Mouse (Mus musculus): ENCODE data around the gene Iqce. TPM values are rescaled to one million over a fixed set of nuclear protein-coding genes. Genes with fewer than 3 reads are reported as not detected.

The Iqce gene
- polyA plus RNA-seq, 1 experiment: 11.0 TPM

GRCm38 (mm10) chr5:140617714-140618113, 84.5 kb downstream of the Iqce start:
- Histone ChIP-seq H3K4me1 (ENCODE audit: control insufficient read depth, insufficient read depth, low read length) (peaks cover 6% of the 10 kb centered on the region; the same call in 1 of the 2 replicates), H3K27ac (ENCODE audit: control insufficient read depth, insufficient read depth, low read depth, low read length, poor library complexity) (peak overlapping the region; percentile 94), H3K4me3 (replicated peaks; ENCODE audit: control insufficient read depth, low read depth, low read length) (no peak overlapping the region)
- TF ChIP-seq POLR2A (IDR thresholded peaks at IDR 0.05; ENCODE audit: borderline replicate concordance, control insufficient read depth, low read depth, low read length) (no peak), CTCF (IDR thresholded peaks at IDR 0.05; ENCODE audit: control insufficient read depth, insufficient read depth, low read length) (no peak)
- 4% methylated on average over 5 of the region's 5 CpGs for whole genome bisulfite sequencing

- Histone ChIP-seq H3K27ac (ENCODE audit: control insufficient read depth, insufficient read depth, low read depth, low read length, poor library complexity) (peak overlapping the region; percentile 94), H3K4me3 (replicated peaks; ENCODE audit: control insufficient read depth, low read depth, low read length) (no peak overlapping the region), H3K4me1 (ENCODE audit: control insufficient read depth, insufficient read depth, low read length) (peaks cover 6% of the 10 kb centered on the region; the same call in 1 of the 2 replicates)
- WGBS: 8% methylated on average over 9 of the region's 9 CpGs
- TF ChIP-seq CTCF (IDR thresholded peaks at IDR 0.05; ENCODE audit: control insufficient read depth, insufficient read depth, low read length) (no peak), POLR2A (IDR thresholded peaks at IDR 0.05; ENCODE audit: borderline replicate concordance, control insufficient read depth, low read depth, low read length) (peak; percentile 47; the same call in 1 of the 2 replicates)
These were observed 85.5 kb downstream of the Iqce start for GRCm38 (mm10) chr5:140616691-140617090.

- Histone ChIP-seq H3K4me1 (ENCODE audit: control insufficient read depth, insufficient read depth, low read length) (peaks cover 7% of the 10 kb centered on the region; the same call in 1 of the 2 replicates), H3K4me3 (replicated peaks; ENCODE audit: control insufficient read depth, low read depth, low read length) (no peak overlapping the region), H3K27ac (ENCODE audit: control insufficient read depth, insufficient read depth, low read depth, low read length, poor library complexity) (peak overlapping the region; percentile 94)
- 32% methylated on average over 6 of the region's 6 CpGs for WGBS
- TF ChIP-seq CTCF (IDR thresholded peaks at IDR 0.05; ENCODE audit: control insufficient read depth, insufficient read depth, low read length) (no peak), POLR2A (IDR thresholded peaks at IDR 0.05; ENCODE audit: borderline replicate concordance, control insufficient read depth, low read depth, low read length) (no peak)
These were observed 86.1 kb downstream of the Iqce start for GRCm38 (mm10) chr5:140616110-140616503.

GRCm38 (mm10) chr5:140615321-140616109, 86.7 kb downstream of the Iqce start:
- 64% methylated on average over 10 of the region's 10 CpGs for WGBS
- Histone ChIP-seq H3K27ac (ENCODE audit: control insufficient read depth, insufficient read depth, low read depth, low read length, poor library complexity) (peak overlapping the region; percentile 94), H3K4me3 (replicated peaks; ENCODE audit: control insufficient read depth, low read depth, low read length) (no peak overlapping the region), H3K4me1 (ENCODE audit: control insufficient read depth, insufficient read depth, low read length) (peaks cover 7% of the 10 kb centered on the region; the same call in 1 of the 2 replicates)
- TF ChIP-seq CTCF (IDR thresholded peaks at IDR 0.05; ENCODE audit: control insufficient read depth, insufficient read depth, low read length) (no peak), POLR2A (IDR thresholded peaks at IDR 0.05; ENCODE audit: borderline replicate concordance, control insufficient read depth, low read depth, low read length) (no peak)

GRCm38 (mm10) chr5:140614837-140615236, 87.3 kb downstream of the Iqce start:
- Histone ChIP-seq H3K27ac (ENCODE audit: control insufficient read depth, insufficient read depth, low read depth, low read length, poor library complexity) (peak overlapping the region; percentile 3; the same call in 1 of the 2 replicates), H3K4me1 (ENCODE audit: control insufficient read depth, insufficient read depth, low read length) (peaks cover 8% of the 10 kb centered on the region; the same call in 1 of the 2 replicates), H3K4me3 (replicated peaks; ENCODE audit: control insufficient read depth, low read depth, low read length) (no peak overlapping the region)
- 54% methylated on average over 4 of the region's 4 CpGs for WGBS
- TF ChIP-seq CTCF (IDR thresholded peaks at IDR 0.05; ENCODE audit: control insufficient read depth, insufficient read depth, low read length): no peak
- no peak for TF ChIP-seq POLR2A (IDR thresholded peaks at IDR 0.05; ENCODE audit: borderline replicate concordance, control insufficient read depth, low read depth, low read length)

GRCm38 (mm10) chr5:140614141-140614540, 88.0 kb downstream of the Iqce start:
- no peak overlapping the region for H3K4me3 ChIP-seq (replicated peaks; ENCODE audit: control insufficient read depth, low read depth, low read length)
- no peak for TF ChIP-seq POLR2A (IDR thresholded peaks at IDR 0.05; ENCODE audit: borderline replicate concordance, control insufficient read depth, low read depth, low read length)
- no peak for TF ChIP-seq CTCF (IDR thresholded peaks at IDR 0.05; ENCODE audit: control insufficient read depth, insufficient read depth, low read length)
- WGBS: 84% methylated on average over 10 of the region's 10 CpGs
- no peak overlapping the region for H3K27ac ChIP-seq (ENCODE audit: control insufficient read depth, insufficient read depth, low read depth, low read length, poor library complexity)
- peaks cover 10% of the 10 kb centered on the region; the same call in 1 of the 2 replicates for H3K4me1 ChIP-seq (ENCODE audit: control insufficient read depth, insufficient read depth, low read length)

GRCm38 (mm10) chr5:140612191-140612590, 90.0 kb downstream of the Iqce start:
- H3K4me3 ChIP-seq (replicated peaks; ENCODE audit: control insufficient read depth, low read depth, low read length): no peak overlapping the region
- WGBS: 94% methylated on average over 18 of the region's 18 CpGs
- H3K27ac ChIP-seq (ENCODE audit: control insufficient read depth, insufficient read depth, low read depth, low read length, poor library complexity): no peak overlapping the region
- TF ChIP-seq CTCF (IDR thresholded peaks at IDR 0.05; ENCODE audit: control insufficient read depth, insufficient read depth, low read length) (no peak), POLR2A (IDR thresholded peaks at IDR 0.05; ENCODE audit: borderline replicate concordance, control insufficient read depth, low read depth, low read length) (0 out of 2 replicates have a peak, but pooled peaks have one; percentile 30)
- peaks cover 9% of the 10 kb centered on the region; the same call in 1 of the 2 replicates for H3K4me1 ChIP-seq (ENCODE audit: control insufficient read depth, insufficient read depth, low read length)

Other genes with a start within 250 kb of the Iqce start
- 13.2 and 25.2 TPM in 2 replicates for gene Chst12, start 196.8 kb downstream of the Iqce start, polyA plus RNA-seq (2011; ENCODE audit: insufficient read depth, insufficient read length, low replicate concordance, missing spikeins)
- not detected in 2 replicates for gene Grifin, start 137.3 kb downstream of the Iqce start, polyA plus RNA-seq (2011; ENCODE audit: insufficient read depth, insufficient read length, low replicate concordance, missing spikeins)
- gene Lfng, start 95.1 kb downstream of the Iqce start, polyA plus RNA-seq (2011; ENCODE audit: insufficient read depth, insufficient read length, low replicate concordance, missing spikeins): 25.9 and 26.5 TPM in 2 replicates
- gene Ttyh3, start 53.3 kb downstream of the Iqce start, polyA plus RNA-seq (2011; ENCODE audit: insufficient read depth, insufficient read length, low replicate concordance, missing spikeins): 20.1 and 34.8 TPM in 2 replicates
- 4.6 and 8.5 TPM in 2 replicates for gene Brat1, start 2.6 kb upstream of the Iqce start, polyA plus RNA-seq (2011; ENCODE audit: insufficient read depth, insufficient read length, low replicate concordance, missing spikeins)
- gene Amz1, start 21.7 kb upstream of the Iqce start, polyA plus RNA-seq (2011; ENCODE audit: insufficient read depth, insufficient read length, low replicate concordance, missing spikeins): 2.7 and 3.5 TPM in 2 replicates
- 12.3 and 15.8 TPM in 2 replicates for gene Gna12, start 128.1 kb upstream of the Iqce start, polyA plus RNA-seq (2011; ENCODE audit: insufficient read depth, insufficient read length, low replicate concordance, missing spikeins)

Measured in bone marrow, adult 2 months (tissue).